Mouse (Mus musculus): Measurements from ENCODE around the gene Spag9.
A peak's percentile ranks its signal among the peaks of the same experiment; 100 is the strongest.

Gene Spag9

DNA sequence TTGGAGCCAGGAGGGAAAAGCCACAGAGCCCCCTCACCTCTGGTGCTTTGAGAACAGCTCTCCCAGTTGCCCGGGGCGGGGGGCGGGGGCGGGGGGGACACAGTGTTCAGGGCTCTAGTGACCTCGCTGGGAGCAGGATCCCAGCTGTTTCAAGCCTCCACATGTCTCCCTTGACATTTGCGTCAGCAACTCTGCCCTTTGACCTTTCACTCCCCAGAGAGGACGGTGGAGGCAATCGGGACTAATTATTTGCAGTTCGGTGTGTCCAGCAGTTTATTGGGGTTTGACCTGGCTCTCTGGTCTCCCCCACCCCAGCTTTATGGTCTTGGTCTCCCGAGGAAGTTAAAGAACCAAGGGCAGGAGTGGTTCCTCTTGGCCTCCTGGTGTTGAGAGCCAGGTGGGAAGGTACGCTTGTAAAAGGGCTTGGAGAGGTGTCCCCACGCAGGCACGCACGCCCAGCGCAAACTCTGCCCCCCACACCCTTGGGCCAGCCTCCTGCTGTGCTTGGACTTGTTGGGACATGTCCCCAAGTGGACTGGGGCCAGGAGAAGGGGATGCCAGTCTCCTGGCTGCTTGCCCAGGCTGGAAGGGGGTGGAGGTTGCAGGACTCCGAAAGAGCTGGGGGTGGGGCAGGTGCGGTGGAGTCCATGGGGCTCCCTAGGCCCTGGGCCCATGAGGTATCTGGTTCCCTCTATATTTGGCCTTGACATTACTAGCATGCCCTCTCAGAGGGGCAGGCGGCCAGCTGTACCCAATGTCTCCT is 138.4 kb downstream of the Spag9 start:
- DNase-seq, result peak; percentile 60

DNA sequence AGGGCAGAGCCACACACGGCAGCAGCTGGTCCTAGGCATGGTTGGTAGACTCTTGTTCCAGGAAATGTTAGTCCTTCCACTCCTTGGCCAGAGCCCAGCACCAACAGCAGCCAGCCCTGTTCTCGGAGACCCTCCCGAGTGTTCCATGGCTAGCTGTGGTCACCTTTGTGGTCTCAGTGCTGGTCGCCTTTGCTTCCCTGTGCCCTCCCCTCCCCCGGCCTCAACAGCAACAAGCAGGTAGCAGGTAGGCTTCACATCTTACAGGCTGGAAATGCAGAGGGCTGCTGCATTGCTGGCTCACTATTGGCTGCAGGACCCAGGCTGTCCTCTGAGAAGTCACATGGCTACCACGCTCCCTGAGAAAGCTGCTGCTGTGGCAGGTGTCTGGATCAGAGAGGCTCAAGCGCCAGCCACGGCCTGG is 139.7 kb downstream of the Spag9 start:
- DNase-seq, result no peak

DNA sequence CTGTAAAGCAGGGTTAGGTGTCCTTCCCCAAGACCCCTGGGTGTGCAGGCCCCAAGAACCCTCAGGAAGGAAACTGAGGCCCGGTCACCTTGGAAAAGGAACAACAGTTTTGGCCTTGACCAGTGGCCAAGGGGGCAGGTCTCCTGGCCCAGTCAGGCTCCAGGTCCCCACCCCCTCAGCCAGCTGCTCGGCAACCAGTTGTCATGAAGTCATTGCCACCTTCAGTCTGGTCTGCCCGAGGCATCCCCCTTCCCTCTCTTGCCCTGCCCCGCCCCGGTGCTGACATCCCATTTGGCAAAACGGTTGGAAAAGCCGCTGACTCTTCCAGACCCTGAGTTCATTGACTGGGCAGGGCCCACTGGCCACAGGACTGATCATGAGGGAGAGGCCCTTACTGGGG is 140.8 kb downstream of the Spag9 start:
- DNase-seq, result no peak

DNA sequence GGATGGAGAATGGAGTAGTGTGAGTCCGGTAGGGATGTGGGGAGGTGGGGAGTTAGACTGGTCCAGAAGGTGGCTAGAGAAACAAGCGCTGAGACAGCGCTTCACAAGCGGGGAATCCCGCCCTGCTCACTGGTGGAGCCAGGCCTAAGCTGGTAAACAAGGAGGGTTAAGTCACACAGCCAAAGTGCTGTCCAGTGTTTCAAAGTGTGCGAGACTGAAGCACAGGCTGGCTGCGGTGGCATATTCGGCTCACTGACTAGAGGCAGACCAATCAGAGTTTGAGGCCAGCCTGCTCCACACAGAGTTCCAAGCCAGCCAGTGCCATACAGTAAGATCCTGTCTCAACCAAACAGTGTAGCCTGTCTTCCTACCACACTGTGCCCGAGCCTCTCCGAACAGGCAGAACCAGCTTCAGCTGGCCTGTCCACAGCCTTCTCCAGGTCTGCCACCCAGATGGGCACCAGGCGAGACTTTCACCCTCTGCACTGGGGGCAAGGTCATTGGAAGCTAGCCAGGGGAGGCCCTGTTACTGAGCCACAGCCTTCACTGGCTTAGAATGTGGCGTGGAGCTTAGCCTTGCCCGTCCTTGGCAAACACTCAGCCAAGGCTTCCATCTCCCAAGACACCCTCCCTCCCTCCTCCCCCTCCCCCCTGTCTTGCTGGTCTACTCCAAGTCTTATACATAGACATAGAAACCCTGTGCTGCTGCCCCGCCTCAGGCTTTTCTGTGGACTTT is 141.6 kb downstream of the Spag9 start:
- peak; percentile 38 for DNase-seq

DNA sequence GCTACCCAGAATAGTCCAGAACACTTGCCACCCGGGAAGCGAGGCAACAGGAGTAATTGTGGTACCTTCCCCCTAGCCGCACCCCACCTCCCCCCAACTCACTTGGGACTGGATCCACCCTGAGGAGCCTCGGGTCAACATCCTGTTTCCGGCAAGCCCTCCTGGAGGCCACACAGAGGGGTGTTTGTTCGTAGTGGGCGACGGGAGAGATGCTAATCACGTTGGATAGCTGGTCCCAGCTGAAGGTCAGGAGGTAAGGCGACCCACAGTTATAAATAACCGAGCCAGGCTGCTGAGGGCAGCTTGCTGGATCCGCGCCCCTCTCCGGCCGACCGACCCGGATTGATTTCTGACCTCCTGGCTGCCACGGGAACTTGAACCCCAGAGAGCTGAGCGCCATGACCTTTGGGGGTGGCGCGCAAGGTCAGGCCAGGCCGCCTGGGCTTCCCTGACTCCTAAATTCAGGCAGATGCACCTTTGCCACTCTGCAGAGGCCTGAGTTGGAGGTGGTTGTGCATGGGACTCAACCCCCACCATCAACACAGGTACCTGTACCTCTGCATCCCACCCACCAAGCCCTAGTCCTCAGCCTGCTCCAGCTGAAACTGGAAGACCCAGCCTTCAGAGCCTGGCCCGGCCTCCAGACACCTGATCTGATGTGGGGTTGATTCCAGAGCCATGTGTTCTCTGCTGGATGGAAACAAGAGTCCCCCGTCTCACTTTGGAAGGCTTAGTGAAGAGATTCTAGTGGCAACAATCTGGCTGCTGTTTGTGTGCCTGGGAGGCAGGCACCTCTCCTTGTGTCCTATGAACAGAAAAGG is 142.7 kb downstream of the Spag9 start:
- peak; percentile 51 for DNase-seq

DNA sequence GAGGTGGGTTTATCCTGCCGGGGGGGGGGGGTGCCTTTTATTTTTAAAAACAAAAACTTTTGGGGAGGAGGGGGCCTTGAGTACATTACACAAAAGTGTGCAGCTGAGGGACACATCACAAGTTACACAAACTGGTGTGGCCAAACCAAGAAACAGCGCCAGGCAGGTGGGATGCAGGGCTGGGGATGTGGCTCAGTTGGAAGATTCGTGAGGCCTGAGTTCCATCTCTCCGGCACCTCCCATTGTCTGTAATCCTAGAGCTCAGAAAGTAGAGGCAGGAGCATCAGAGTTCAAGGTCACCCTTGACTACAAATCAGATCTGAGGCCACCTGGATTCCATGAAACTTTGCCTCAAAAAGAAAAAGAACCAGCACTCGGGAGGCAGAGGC is 143.3 kb downstream of the Spag9 start:
- DNase-seq, result no peak

DNA sequence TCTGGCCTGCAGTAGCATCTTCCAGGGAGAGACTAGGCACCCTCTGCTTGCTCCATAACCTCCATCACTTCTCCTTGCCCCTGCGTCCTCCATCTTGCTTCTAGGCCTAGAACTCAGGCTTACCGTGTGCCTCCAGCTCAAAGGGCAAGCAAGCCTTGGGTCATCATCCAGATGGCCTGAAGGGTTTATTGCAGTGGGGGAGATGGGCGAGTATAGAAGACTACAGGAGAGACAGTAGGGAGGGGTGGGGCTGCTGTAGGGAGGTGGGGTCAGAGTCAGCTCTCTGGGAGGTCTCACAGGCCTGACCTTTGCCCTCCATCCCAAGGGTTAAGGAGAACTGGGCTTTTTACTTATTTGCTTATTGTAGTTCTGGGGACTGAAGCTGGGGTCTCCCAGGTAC is 144.6 kb downstream of the Spag9 start:
- DNase-seq, result no peak

DNA sequence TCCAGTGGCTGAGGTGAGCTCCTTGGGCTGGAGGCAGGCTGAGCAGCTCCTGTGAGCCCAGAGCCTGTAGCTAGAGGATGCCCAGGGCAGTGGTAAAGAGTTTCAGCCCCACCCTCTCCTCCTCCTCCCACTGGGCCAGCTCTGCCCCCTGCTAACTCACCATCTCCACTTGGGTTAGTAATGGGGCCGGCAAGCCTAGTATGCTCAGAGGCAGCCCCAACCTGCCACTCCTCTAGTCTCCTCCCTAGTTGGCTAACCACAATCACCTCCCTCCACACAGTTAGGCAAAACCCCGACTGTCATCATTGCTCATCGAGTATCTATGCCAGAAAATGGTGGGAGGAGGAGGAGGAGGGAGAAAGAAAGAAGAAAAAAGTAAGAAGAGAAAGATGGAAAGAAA is 145.7 kb downstream of the Spag9 start:
- DNase-seq, result no peak

DNA sequence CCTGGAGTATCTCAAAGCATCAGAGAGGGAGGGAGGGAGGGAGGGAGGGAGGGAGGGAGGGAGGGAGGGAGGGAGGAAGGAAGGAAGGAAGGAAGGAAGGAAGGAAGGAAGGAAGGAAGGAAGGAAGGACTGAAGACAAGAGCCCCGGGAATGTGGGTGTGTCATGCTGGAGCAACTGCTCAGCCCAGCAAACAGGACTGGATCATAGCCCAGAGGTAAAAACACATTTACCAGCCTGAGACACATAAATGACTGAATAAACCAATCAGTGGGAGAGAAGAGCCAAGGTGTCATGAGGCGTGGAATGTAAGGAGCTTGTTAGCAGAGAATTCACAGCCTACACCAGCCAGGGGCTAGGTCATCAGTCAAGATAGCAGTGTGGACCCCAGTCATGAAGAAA is 147.4 kb downstream of the Spag9 start:
- no peak for DNase-seq

DNA sequence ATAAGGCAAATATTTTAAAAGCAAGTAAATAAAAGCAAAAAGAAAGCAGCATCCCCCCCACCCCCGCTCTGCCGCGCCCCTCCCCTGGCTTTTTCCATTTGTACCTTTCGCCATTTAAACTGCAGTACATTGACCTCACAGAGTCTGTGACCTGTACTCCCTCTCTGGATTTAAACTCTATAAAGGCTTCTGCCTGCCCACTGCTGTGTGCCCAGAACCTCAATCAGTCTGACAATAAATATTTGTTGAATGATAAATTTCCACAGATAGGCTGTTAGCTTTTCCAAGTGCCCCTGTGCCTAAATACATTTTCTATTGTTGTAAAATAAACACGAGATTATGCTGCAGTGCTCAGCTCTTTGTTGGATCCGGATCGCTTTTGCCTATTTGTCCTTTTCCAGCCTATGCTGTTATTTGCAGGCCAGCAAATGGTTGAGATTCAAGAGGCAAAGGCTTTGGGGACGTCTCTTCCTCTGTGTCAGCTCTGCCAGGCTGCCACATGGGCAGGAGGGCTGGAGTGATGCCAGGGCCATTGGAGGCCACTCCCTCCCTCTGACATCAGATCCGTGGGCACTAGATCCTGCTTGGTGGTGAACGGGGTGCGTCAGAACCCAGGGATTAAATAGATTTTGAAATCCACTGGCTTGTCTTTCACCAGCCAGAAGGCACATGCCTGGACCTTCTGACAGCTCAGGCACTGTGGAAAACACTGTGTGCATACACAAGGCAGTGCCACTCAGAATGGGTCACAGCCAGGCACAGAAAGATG is 149.1 kb downstream of the Spag9 start:
- DNase-seq, result peak; percentile 83

DNA sequence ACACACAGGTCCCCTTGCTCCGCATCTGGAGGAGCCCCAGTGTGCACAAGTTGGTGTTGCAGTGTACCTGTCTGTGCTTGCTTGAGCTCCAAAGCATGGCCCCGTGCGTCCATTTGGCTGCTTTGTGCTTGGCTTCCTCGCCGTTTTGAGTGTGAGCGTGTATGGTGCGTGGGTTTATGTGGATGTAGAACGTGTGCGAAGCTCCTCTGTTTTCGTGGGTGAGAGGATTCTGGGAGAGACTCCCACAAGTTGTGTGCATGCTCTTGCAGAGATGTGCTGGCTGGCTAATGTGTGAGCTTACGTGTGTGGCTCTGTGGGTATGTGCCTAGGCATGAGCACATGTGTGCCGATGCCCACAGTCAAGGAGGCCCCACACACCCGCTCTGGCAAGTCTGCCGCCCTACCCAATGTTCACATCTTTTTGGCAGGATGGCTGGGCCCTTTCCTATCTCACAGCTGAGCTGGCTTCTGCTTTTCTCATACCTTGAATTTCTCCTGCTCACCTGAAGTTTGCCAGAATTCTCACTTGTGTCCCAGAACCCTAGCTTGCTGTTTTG is 150.2 kb downstream of the Spag9 start:
- no peak for DNase-seq

DNA sequence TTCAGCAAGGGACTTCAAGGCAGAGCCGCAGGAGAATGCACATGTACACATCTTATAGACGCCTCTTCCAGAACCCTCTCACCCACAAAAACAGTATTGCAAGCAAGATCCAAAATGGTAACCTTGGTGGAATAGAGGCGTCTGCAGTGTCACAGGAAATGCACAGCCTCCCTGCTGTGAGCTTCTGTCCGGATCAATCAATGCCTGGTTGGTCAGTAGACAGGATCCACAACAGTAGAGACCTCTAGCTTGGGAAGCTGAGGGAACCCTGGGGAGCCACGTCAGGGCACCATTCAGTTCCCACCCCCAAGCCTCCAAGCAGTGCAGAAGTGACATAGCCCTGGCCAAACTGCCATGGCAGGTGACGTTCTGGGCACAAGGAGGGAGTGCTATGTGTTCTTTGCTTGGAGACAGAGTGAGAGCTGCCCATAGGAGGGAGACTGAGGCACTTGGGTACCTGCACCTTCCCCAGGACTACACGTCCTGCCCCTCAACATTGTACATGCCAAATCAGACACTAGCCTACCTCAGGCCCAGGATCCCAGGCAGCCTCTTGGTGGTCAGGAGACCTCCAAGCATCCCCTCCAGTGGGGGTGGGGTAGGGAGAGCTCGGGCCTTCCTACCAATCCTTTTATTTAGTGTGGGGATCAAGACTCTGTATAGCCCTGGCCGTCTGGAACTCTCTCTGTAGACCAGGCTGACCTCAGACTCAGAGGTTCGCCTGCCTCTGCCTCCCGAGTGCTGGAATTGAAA is 151.0 kb downstream of the Spag9 start:
- DNase-seq, result no peak

DNA sequence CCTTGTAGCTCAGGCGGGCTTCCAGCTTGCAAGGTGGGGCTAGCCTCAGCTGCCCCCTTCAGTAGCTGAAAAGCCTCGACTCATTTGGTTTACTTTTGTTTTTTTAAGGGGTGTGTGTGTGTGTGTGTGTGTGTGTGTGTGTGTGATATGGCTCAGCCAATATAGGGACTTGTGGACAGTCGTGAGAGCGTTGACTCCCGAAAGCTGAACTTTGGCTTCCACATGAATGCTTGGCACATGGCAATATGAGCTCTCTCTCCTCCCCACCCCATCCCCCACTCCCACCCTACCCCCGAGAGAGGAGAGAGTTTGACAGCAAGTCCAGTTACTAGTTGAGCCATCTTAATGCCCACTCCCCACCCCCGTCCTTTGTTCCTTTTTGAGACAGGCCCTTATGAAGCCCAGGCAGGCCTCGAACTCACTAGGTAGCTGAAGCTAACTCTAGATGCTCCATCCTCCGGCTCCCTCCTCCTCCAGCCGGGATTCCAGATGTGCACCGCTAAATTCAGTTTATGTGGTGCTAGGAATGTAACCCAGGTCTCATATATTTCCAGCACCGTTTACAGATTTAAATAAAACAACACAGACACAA is 152.3 kb downstream of the Spag9 start:
- DNase-seq, result peak; percentile 34

DNA sequence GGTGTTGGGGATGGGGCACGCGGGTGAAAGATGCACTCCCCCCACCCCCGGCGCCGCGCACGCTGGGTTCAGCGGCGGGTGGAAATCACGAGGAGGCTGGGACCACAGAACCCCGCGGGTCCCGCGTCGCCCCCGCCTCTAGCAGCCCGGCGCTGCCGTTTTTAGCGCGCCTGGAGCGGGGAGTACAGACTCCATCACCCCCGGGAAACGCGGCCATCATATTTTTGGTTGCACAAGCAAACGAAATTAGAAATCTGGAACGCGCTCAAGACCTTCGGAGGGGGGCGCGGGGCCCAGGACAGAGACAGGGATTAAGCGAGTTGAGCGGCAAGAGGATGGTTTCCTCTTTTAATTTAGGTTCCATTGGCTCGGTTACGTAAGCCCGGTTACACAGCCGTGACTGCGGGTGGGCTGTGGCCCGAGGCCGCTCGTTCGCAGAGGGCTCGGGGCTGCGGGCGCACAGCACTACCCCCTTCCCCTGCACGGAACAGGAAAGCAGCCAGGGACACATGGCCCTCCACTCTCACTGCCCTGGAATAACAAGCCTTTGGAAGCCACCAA is 153.1 kb downstream of the Spag9 start:
- DNase-seq, result peak; percentile 69

DNA sequence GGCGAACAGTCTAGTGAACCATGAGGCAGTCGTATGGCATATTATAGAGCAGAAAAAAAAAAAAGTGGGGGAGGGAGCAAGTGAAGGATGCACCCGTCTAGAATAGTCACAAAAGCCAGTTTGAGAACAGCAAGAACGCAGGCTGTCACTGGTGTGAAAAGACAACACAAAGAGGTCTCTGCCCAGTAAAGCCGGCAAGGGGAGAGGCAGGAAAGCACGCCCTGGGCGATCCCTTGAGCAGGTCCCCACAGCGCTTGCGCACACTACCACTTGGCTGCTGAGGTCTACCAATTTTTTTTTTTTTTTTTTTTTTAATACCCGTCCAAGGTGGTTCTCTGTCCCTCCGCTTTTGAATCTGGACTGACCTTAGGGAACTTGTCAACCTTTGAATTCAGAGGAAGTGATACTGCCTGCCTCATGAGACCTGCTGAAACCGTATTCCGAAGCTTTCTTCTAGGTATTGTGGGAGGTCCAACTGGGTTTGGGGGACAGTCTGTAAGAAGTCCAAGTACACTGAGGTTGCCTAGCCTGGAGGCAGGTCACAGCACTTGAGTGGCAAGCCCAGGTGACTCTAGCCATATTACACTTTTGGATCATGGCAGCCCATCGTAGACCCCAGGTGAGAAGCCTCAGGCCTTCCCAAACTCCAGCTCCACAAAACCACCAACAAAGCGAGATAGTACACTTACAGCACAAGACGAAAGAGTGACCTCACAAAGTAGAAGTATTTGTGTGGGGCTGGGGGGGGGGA is 153.8 kb downstream of the Spag9 start:
- no peak for DNase-seq

DNA sequence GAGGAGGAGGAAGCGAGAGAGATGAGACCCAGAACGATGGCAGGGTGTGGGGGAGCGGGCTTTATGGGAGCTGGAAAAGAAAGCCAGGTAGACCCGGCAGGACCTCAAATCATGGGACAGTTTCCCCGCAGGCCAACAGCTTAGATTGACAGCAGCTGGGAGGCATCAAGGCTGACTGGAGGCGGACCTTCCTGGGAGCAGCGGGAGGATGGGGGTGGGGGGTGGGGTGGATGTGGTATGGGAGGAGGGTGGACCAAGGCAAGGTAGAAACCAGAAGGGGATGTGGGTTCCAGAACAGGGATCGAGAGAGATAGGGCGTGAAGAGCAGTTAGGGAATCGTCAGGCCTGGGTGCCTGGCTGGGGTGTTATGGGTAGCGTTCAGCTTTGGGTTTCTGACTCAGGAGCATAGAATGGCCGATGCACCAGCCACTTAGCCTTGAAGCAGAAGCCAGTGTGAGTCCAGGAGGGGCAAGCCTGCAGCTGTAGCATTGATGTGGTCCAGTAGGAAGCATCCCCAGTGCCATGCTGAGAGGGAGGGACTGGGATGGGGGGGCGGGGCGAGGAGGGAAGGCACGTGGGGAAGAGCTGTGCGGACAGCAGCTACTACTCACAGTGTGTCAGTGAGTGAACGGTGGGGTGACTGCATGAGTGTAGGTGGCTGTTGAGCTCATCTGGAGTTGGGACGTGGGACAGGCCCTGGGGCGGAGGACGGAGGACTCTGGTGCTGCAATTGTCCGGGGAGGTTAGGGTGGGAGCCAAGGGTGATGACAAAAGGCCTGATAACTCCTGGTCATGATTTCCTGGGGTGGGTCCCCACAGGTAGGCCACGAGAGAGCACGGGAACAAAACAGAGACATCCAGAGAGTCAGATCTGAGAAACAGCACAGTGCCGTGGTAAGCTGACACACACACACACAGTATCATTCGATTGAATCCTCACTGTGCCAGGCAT is 154.9 kb downstream of the Spag9 start:
- DNase-seq, result peak; percentile 35

DNA sequence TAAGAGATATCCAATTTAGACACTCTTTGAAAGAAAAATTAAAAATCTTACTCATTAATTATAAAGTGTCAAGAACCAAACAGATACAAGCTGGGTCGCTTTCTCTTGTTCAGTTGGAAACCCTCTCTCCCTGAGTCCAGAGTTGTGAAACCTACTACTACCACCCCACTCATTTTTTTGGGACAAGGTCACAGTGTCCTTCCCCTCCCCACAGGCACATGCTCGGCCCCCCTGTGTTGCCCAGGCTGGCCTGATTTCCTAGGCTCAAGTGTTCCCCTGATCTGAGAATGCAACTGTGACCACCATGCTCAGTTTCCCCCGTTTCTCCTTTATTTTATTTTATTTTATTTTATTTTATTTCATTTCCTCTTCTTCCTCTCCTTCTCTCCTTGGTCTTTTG is 158.3 kb downstream of the Spag9 start:
- DNase-seq, result no peak

DNA sequence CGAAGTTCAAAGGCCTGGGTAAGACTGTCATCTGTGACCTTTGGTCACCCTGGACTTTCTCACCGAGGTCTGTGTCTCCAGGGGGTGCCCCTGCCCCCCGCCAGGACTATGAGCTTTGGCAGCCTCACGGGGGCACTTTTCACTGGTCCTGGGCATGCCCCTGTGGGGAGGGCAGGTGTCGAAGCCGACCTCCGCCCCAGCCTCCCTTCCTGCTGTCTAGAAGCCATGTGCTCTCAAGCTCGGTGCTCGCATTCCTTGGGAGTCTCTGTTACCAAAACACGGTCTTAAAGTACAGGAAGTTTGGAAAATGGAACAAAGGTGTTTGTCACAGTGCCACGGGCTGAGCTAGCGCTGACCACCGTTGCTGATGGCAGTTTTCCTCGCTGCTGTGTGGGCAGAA is 162.6 kb downstream of the Spag9 start:
- no peak for DNase-seq

Measured in retina, postnatal 1 day (tissue).